Mouse (Mus musculus) left cerebral cortex, adult 8-10 months (tissue): ENCODE data around the gene Atl1. TPM values are rescaled to one million over a fixed set of nuclear protein-coding genes. Genes with fewer than 3 reads are reported as not detected.

Experiments
- DNase-seq, 2 experiments: peaks; one replicate each; pipeline ENCODE4 v3.0.0; 2022; ENCODE audit warnings: low spot score in 2 of 2
- total RNA-seq, 4 experiments: library from RNA; stranded (reverse); gene quantifications; 2 replicates each; pipeline ENCODE4 v1.2.4; 2022

Gene Atl1
- total RNA-seq, 4 experiments from 2014 or later, result 216 to 228 (median 225) TPM

DNA sequence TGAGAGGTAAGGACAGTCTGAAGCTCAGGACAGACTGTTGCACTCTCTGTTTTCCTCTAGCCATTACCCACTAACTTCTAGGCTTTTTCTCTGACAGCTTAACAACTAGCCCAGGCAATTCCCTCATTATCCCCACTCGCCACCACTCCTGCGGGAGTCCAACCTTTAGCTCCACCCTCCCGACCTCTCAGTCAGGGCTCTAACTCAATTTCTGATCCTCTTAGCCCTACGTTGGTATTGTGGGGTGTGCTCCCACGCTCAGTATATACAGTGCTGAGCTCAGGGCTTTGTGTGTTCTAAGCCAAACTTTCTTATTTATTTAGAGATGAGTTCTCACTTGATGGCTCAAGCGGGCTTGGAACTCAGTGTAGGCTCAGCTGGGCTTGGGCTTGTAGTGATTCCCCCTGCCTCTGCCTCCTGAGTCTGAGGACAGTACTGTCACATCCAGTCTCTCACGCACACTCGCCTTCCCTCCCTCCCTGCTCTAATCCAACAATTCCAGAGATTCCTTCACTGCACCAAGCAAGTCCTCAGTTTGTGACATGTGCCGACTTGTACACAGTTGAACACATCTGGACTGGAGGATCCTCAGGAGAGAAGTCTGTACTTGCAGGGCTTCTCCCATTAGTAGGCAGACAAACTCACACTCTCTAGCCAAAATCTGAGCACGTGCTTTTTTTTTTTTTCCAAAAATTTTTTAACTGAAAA lies 11.1 kb upstream of the Atl1 start:
- DNase-seq, result no peak

DNA sequence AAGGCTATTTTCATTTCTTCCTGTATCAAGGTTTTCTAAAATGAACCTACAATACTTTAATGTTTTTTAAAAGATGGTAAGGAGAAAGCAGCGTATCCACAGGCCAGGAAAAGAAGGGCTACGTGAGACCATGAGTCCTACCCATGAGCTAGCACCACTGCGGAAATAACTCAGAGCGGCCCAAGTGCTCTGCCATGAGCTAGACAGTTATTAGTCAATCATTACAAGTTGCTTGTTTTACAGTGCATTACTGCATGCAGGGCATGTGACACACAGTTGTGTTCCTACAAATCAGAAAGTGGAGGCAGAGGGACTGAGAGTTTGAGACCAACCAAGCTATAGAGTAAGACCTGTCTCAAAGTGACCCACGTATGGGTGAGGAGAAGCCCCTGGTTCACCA lies 8.4 kb upstream of the Atl1 start:
- DNase-seq, result no peak

DNA sequence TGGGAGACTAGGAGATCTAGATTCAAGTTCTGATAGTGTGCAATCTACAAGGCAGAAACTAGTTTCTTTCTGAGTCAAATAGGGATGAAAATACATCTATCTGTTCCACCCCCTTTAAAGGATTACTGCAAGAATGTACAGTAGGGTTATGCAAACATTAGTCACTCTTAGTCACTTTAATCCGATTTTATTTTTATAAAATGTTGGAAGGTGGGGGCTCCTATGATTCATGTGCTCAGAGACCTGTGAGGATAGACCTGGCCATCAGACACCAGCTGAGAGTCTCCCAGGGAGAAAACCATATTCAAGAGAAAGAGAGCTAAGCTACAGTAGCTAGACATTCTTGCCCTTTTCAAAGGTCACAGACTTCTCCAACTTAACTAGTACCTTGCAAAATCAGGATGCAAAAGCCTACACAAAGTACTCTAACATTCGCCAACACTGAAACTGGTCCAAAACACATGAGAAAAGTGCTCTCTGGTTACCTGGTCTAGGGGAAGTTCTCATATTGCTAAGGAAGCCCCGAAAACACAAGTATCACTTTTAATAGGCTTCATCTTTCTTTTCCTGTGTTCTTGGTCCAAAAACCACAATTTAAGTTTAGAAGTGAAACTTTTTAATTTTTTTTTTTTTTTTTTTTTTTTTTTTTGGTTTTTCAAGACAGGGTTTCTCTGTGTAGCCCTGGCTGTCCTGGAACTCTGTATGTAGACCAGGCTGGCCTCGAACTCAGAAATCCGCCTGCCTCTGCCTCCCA lies 7.1 kb upstream of the Atl1 start:
- no peak for DNase-seq

DNA sequence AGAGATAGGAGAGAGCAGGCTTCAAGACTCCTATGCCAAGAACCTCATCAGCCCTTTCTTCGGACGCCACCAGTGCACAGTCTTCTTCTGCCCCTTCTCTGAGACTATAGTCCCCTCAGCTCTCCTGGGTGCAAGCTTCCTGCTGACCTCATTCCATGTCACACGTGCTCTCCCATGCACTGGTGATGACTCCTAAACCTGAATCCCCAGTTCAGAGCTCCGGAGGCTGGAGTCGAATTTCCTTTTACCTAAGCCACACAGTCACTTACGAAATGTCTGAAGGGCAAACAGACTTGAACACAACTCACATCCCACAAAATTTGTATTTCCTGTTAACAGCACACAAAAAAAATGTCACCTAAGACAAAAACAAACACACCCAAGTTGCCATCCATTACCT lies 4.6 kb upstream of the Atl1 start:
- no peak for DNase-seq

- no peak for DNase-seq
Measured at GRCm38 (mm10) chr12:69888345-69888744, 4.1 kb upstream of the Atl1 start.

DNA sequence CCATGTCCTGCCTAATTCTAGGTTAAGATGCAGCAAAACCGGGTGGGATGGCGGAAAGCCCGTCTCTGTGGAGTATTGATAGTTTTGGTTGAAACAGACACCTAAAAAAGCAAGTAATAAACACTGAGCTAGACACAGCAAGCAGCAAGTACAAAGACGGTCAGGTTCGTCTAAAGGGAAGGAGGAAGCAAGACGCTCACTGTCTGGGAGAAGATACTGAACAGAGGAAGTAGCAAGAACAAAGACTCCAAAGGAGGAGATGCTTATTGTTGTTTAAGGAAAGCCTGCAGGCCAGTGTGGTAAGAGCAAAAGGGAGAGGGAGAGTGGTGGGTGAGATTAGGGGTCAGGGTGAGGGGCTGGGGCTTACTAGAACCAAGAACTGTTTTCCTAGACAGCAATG lies 2.4 kb upstream of the Atl1 start:
- DNase-seq, result no peak

DNA sequence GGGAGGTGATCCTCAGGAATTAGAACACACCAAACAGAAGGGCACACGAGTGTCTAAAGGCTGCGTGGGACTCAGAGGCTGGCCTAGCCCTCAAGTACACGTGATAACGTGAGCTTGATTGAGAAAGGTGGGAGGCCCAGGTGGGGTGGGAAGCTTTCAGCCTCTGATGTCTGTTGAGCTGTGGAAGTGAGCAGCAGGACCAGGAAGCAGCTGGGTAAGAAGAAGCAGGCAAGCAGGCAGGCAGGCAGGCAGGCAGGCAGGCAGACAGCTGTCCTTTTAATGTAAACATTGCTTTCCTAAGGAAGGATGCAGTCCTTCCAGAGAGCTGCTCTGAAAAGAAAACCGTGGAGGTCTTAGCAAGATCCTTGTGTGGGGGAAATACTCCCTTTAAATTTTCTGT lies 1.9 kb upstream of the Atl1 start:
- no peak for DNase-seq

GRCm38 (mm10) chr12:69891721-69892120 lies 693 bp upstream of the Atl1 start:
- DNase-seq, result no peak

DNA sequence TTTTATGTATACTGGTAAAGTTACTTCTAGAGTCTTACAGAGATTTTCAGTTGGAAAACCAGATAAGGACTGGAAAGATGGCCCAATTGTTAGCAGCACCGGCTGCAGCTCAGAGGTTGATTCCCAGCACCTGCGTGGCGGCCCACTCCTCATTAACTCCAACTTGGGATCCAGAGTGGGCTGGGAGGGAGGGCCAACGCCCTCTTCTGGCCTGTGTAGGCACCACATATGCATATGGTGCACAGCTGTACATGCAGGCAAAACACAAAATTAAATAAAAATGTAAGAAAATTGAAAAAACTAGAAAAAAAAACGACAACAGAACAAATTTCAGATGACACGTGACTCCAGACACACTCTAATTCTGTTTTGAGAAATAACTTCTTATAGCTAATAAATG lies 1.5 kb downstream of the Atl1 start:
- DNase-seq, result no peak

DNA sequence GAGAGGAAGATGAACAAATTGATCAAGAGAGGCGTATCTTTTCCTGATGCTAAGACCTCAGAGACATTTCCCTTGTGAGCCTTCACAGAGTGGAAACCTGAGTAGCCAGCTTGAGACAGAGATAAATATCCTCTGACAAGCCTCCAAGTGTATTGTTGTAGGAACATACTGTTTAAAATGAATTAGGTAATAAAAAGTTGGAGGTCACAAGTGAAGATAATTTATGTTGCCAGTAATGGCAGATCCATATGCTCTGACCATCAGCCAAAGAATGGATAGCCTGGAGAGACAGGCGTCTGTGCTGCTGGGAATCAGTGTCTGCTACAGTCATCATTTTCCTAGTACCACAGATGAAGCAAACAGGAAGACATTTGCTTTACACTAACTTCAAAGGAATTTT lies 2.6 kb downstream of the Atl1 start:
- DNase-seq, result no peak

GRCm38 (mm10) chr12:69898119-69898518 lies 5.7 kb downstream of the Atl1 start:
- DNase-seq, result no peak

GRCm38 (mm10) chr12:69904991-69905390 lies 12.6 kb downstream of the Atl1 start:
- no peak for DNase-seq

GRCm38 (mm10) chr12:69907667-69908510 lies 15.5 kb downstream of the Atl1 start:
- peak; percentile 72 to 80 for DNase-seq

DNA sequence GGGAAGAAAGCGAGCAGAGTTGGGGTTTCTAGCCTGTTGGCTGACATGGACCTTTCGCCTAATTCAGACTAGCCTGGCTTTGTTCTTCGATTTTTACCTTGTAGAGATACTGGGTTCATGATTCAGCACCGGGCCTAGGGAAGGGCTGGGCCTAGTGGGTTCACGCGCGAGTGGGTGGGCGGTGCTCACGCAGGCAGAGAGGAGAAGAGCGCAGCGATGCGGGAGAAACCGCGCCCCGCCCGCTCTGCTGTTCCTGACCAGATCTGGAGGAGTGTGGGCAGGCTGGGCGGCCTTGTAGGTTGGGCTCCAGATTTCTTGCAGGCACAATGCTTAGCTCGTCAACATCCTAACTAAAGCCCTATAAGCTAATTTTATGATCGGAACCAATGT lies 16.1 kb downstream of the Atl1 start:
- peak; percentile 76 to 93 for DNase-seq

DNA sequence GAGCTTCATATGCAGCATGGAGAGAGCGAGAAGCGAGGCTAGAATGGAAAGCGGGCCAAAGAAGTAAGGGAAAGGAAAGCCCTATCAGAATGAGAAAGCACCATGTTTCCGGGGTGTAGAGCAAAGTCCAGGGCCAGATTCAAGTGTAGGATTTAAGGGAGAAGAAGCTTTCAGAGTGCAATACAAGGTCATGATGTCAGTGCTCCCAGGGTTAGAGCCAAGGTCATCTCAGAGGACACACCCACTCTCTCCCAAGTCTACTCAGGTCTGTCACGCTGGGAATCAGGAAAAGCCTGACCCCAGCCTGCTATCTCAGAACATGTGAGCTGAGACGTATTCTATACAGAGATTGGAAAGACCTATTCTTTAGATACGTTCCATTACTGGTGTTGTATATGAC lies 19.5 kb downstream of the Atl1 start:
- DNase-seq, result no peak

GRCm38 (mm10) chr12:69912737-69913136 lies 20.3 kb downstream of the Atl1 start:
- no peak for DNase-seq

- DNase-seq, result no peak
Measured at GRCm38 (mm10) chr12:69917870-69918269, 25.5 kb downstream of the Atl1 start.

DNA sequence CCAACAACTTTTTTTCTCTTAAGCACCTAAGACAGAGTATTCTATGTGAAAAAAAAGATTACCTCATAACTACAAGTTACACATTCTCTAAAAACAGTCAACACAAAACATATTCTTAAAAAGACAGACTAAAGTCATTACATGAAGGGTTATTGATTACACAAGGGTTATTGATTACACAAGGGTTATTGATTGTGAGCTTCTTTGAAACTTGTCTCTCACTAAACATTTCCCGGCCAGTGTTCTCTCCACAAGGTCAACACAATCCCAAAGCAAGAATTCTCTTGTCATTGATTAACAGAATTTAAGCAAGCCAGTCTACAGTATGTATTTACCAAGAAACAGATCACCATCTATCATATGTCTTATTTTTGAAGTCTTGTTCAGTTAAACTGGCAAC lies 29.7 kb downstream of the Atl1 start:
- no peak for DNase-seq

GRCm38 (mm10) chr12:69923128-69923527 lies 30.7 kb downstream of the Atl1 start:
- no peak for DNase-seq

DNA sequence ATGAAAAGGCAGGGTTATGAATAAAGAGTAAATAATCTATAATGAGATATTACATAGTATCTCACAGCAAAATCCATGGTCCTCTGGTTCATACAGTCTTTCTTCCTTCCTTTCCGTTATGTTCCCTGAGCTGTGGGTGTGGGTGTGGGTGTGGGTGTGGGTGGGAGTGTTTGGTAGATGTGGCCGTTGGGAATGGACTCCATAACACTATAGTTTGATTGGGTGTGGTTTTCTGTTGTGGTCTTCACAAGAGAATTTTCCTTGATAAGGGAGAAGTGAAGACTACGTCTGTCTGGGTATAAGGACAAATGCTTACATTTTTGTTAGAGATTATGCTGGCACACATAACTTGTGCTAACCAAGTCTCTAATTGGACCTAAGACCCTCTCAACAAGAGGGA lies 31.2 kb downstream of the Atl1 start:
- DNase-seq, result no peak

GRCm38 (mm10) chr12:69924012-69924411 lies 31.6 kb downstream of the Atl1 start:
- no peak for DNase-seq

- no peak for DNase-seq
Measured at GRCm38 (mm10) chr12:69926716-69927115, 34.3 kb downstream of the Atl1 start.
